Mouse (Mus musculus): ENCODE measurements around the gene Shisa3. TPM values are rescaled to one million over a fixed set of nuclear protein-coding genes. Genes with fewer than 3 reads are reported as not detected.

Shisa3 gene
- total RNA-seq, 2 experiments from 2014 or later, result 0.38 to 0.47 TPM

- no peak for DNase-seq
Observed at GRCm38 (mm10) chr5:67633831-67634268, 26.2 kb downstream of the Shisa3 start.

- no peak for DNase-seq
Observed at GRCm38 (mm10) chr5:67634339-67634738, 26.7 kb downstream of the Shisa3 start.

GRCm38 (mm10) chr5:67640596-67641312, 33.1 kb downstream of the Shisa3 start:
- no peak for DNase-seq

GRCm38 (mm10) chr5:67641406-67642120, 33.9 kb downstream of the Shisa3 start:
- no peak for DNase-seq

GRCm38 (mm10) chr5:67643537-67644255, 36.0 kb downstream of the Shisa3 start:
- no peak for DNase-seq

- DNase-seq, result no peak
Observed at GRCm38 (mm10) chr5:67646756-67647529, 39.3 kb downstream of the Shisa3 start.

GRCm38 (mm10) chr5:67647568-67647967, 39.9 kb downstream of the Shisa3 start:
- no peak for DNase-seq

GRCm38 (mm10) chr5:67649156-67649555, 41.5 kb downstream of the Shisa3 start:
- DNase-seq, result no peak

GRCm38 (mm10) chr5:67650021-67650420, 42.3 kb downstream of the Shisa3 start:
- no peak for DNase-seq

- no peak for DNase-seq
Observed at GRCm38 (mm10) chr5:67652468-67652867, 44.8 kb downstream of the Shisa3 start.

GRCm38 (mm10) chr5:67653543-67653942, 45.9 kb downstream of the Shisa3 start:
- no peak for DNase-seq

GRCm38 (mm10) chr5:67654572-67654971, 46.9 kb downstream of the Shisa3 start:
- no peak for DNase-seq

- DNase-seq, result no peak
Observed at GRCm38 (mm10) chr5:67655696-67656519, 48.2 kb downstream of the Shisa3 start.

- no peak for DNase-seq
Observed at GRCm38 (mm10) chr5:67656821-67657259, 49.2 kb downstream of the Shisa3 start.

- no peak for DNase-seq
Observed at GRCm38 (mm10) chr5:67659864-67660263, 52.2 kb downstream of the Shisa3 start.

GRCm38 (mm10) chr5:67662715-67663114, 55.0 kb downstream of the Shisa3 start:
- no peak for DNase-seq

GRCm38 (mm10) chr5:67669436-67669896, 61.8 kb downstream of the Shisa3 start:
- no peak for DNase-seq

- no peak for DNase-seq
Observed at GRCm38 (mm10) chr5:67670158-67670557, 62.5 kb downstream of the Shisa3 start.

GRCm38 (mm10) chr5:67673008-67673407, 65.3 kb downstream of the Shisa3 start:
- no peak for DNase-seq
